Mouse (Mus musculus): ENCODE measurements around the gene Cox7a1.
"Not testable (repeated sequence)": the region's sequence is repeated elsewhere in the genome, so short reads cannot be mapped to it uniquely, and the experiment has no call there.

Cox7a1 gene

DNA sequence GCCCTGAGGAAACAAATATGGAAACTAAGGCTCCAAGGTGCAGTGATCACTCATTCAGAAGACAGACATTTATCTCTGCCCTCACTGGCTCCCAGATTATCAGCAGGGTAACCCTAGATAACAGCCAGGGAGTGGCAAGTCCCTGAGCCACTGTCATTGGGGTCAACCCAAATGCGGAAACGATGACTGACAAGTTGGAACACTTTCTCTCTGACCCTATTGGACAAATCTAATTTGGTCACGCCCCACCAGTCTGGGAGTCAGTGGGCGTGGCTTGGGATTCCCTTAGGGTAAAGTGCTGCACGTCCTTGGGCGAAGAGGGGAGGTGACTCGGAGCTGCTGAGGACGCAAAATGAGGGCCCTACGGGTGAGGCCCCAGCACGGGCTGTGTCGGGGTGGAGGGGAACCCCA lies at the start of gene Cox7a1:
TSS of gene Cox7a1 (plus strand) at position 266 of the 411 bp plus-strand sequence.
- no peak for DNase-seq (ENCODE audit: extremely low spot score, low read depth, low spot score)

DNA sequence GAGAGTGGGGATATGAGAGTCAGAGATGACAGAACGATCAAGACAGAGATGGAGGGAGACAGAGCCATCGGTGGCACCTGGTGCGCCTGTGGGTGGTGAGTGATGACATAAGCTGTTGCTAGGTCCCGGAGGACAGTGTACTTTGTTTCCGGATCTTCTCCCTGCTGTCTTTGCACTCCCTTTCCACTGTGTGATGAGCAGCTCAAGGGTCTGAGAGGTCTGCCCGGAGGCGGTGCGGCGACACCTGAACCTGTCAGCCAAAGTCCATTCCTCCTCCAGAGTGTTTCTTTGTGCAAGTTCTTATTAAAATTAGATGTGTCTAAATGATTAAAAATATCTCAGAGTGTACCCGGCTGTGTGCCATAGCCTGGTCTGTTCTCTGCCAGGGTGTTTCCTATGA lies 47.1 kb upstream of the Cox7a1 start:
- no peak for DNase-seq (ENCODE audit: extremely low spot score, low read depth, low spot score)

DNA sequence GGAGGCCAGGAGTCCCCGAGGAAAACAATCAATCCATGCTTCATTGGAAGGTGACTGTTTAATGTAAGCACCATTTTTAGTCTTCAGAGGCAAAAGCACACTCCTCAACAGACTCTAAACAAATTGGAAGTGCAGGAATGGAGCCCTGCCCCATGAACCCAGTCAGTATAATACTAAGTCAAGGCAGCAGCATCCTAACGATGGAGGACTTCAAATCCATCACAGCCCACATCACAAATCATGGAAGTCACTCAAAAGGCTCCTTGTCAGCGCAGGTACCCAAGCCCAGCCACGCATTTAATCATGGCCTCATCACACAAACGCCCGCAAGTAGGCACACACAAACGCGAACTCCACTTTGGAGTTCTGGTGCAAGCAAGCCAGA lies 40.8 kb upstream of the Cox7a1 start:
- DNase-seq (ENCODE audit: extremely low spot score, low read depth, low spot score), result no peak

GRCm38 (mm10) chr7:30143555-30144209 lies 40.3 kb upstream of the Cox7a1 start:
- peak; percentile 52 for DNase-seq (ENCODE audit: extremely low spot score, low read depth, low spot score)

GRCm38 (mm10) chr7:30147011-30147410 lies 36.9 kb upstream of the Cox7a1 start:
- no peak for DNase-seq (ENCODE audit: extremely low spot score, low read depth, low spot score)

DNA sequence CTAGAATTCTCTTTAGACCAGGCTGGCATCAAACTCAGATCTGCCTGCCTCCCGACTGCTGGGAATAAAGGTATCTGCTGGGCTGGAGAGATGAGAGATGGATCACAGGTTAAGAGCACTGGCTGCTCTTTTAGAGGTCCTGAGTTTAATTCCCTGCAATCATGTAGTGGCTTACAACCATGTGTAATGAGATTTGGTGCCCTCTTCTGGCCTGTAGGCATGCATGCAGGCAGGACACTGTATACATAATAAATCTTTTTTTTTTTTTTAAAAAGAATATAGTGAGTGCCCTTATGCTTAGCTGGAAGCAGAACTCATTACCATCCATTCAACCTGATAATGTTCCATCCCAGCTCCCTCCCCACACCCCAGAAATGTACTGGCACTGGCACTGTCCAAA lies 29.9 kb upstream of the Cox7a1 start:
- DNase-seq (ENCODE audit: extremely low spot score, low read depth, low spot score), result no peak

DNA sequence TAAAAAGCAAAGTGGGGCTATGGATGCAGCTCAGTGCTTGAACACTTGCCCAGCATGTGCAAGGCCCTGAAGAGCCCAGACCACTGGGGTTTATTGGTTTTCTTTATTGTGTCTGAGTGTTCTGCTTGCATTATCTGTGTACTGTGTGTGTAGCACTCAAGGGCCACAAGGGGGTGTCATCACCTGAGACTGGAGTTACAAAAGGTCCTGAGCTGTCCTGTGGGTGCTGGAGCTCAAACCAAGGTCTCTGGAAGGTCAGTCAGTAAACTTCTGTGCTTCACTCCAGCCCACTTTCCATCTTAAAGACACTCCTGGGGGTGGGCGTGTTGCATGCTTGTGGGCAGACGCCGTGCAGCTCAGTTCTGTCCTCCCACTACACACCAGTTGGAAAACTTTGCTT lies 28.4 kb upstream of the Cox7a1 start:
- DNase-seq (ENCODE audit: extremely low spot score, low read depth, low spot score), result no peak

- DNase-seq (ENCODE audit: extremely low spot score, low read depth, low spot score), result no peak
Measured at GRCm38 (mm10) chr7:30163113-30163512, 20.8 kb upstream of the Cox7a1 start.

GRCm38 (mm10) chr7:30164745-30165144 lies 19.2 kb upstream of the Cox7a1 start:
- DNase-seq (ENCODE audit: extremely low spot score, low read depth, low spot score), result no peak

DNA sequence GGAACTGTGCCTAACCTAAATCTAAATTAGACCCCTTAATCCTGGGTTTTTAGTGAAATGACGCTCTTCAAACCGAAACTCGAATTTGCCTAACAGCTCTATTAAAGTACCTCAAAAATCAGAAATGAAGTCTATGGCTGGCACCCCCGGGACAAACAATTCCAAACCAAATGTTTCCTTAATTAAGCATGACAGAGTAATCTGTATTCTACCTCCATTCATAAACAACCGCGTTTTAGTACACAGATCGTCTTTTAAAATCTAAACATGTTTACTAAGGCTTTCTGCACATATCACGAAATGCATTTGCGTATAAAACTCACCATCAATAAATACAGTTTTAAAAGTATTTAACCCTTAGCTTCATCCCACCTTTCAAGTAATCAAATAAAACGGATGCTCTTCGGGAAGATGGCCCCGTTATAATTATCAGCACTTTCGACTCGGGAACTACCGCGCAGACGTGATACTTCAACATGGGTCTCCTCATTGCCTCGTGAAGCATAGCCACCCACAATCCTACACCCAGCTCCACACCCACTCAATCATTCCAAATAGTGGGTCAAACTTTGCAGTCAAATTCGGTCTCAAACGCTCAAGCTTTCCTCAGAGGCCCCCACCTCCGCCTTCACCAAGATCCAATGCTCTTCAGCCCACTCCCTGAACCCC lies 14.9 kb upstream of the Cox7a1 start:
- no peak for DNase-seq (ENCODE audit: extremely low spot score, low read depth, low spot score)

GRCm38 (mm10) chr7:30169583-30170282 lies 14.2 kb upstream of the Cox7a1 start, which contains the start of gene Zfp146:
Gene Zfp146, minus strand, starts transcription at chr7:30169750.
- DNase-seq (ENCODE audit: extremely low spot score, low read depth, low spot score), result peak; percentile 96

DNA sequence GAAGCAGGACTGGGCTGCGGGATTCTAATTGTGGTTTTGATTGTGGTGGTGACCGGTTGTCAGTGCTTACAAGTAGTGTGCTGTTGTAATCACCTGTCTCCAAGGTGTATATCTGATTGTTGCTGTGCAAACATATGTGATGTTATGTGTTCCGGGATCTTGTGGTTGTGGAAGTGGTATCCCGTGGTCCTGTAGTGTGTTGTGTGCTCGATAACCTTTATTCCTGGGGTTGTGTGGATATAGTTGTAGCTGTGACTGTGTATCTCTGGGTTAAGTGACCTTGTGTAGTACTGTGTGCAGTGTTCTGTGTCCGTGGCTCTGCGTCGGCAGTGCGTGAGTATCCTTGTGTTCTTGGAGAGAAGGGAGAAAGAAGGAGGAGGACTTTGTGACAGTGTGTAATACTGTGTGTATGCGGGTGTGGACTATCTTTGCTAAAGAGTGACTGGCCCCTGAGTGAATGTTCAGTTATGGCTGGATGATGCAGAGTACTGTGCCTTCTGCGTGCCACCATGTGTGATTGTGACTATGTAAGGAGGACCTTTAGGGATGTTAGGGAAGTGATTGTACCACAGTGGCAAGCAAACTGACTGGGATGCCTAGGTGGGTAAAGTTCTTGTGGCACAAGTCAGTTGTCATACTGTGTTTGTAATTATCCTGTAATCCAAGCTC lies 13.5 kb upstream of the Cox7a1 start:
- no peak for DNase-seq (ENCODE audit: extremely low spot score, low read depth, low spot score)

DNA sequence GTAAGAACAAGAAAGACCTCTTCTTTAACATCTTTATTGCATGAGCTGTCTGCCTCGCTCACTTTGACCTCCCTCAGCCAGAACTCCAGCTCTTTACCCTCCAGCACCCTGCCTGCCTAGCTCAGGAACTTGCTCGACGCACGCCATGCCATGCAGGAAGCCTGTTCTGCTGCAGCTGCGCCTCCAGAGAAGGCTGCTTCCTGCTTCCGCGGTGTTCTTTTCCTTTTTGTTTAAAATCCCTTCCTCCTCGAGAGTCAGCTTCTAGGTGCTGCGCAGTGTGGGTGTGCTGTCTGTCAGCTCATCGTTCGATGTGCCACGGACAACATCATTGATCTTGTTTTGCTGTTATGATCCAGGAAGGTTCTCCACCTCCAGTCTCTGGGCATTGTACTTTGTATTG lies 7.5 kb upstream of the Cox7a1 start:
- DNase-seq (ENCODE audit: extremely low spot score, low read depth, low spot score), result no peak

- no peak for DNase-seq (ENCODE audit: extremely low spot score, low read depth, low spot score)
Measured at GRCm38 (mm10) chr7:30178256-30178655, 5.7 kb upstream of the Cox7a1 start.

DNA sequence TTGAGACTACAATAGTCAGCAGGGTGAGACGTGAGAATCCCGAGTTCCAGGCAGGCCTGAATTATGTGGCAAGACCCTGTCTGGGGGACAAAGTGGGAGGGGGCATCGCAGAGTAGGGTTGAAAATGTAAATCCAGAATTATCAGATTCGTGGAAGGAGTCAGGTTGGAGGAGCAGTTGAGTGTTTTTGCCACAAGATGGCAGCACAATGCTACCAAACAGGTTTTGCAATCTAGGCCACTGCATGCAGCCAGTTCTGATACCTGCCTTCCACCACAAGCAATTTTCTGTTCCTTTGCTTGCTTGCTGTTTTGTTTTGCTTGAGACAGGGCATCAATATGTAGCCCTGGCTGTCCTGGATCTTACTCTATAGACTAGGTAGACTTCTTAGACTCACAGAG lies 2.6 kb upstream of the Cox7a1 start:
- DNase-seq (ENCODE audit: extremely low spot score, low read depth, low spot score), result peak; percentile 74

- not testable (repeated sequence) for DNase-seq (ENCODE audit: extremely low spot score, low read depth, low spot score)
Measured at GRCm38 (mm10) chr7:30181929-30182328, 2.0 kb upstream of the Cox7a1 start.

GRCm38 (mm10) chr7:30183189-30183588 lies 755 bp upstream of the Cox7a1 start:
- not testable (repeated sequence) for DNase-seq (ENCODE audit: extremely low spot score, low read depth, low spot score)

GRCm38 (mm10) chr7:30184641-30185348 lies 851 bp downstream of the Cox7a1 start:
- DNase-seq (ENCODE audit: extremely low spot score, low read depth, low spot score), result no peak

- no peak for DNase-seq (ENCODE audit: extremely low spot score, low read depth, low spot score)
Measured at GRCm38 (mm10) chr7:30188344-30189115, 4.6 kb downstream of the Cox7a1 start.

- DNase-seq (ENCODE audit: extremely low spot score, low read depth, low spot score), result no peak
Measured at GRCm38 (mm10) chr7:30189116-30189491, 5.2 kb downstream of the Cox7a1 start.
